Mouse (Mus musculus): ENCODE measurements around the gene Slc22a3. TPM values are rescaled to one million over a fixed set of nuclear protein-coding genes. Genes with fewer than 3 reads are reported as not detected.

Slc22a3 gene
- polyA plus RNA-seq, 1 experiment, result not detected

- TF ChIP-seq CTCF (IDR thresholded peaks at IDR 0.05; ENCODE audit: borderline replicate concordance, insufficient read depth, low read length) (no peak), POLR2A (IDR thresholded peaks at IDR 0.05; ENCODE audit: low read depth, low read length) (no peak)
Measured at GRCm38 (mm10) chr17:12385049-12385794, 122.3 kb downstream of the Slc22a3 start.

GRCm38 (mm10) chr17:12382531-12382930 is 125.0 kb downstream of the Slc22a3 start:
- TF ChIP-seq CTCF (IDR thresholded peaks at IDR 0.05; ENCODE audit: borderline replicate concordance, insufficient read depth, low read length), result no peak
- TF ChIP-seq POLR2A (IDR thresholded peaks at IDR 0.05; ENCODE audit: low read depth, low read length), result no peak
- H3K27ac ChIP-seq (ENCODE audit: insufficient read depth, low read length), result no peak overlapping the region
- no peak overlapping the region for H3K4me3 ChIP-seq (ENCODE audit: insufficient read depth, low read length)
- H3K4me1 ChIP-seq (ENCODE audit: control insufficient read depth, insufficient read depth, low read length), result no peaks in the 10 kb centered on the region

More at GRCm38 (mm10) chr17:12385049-12385794, 122.3 kb downstream of the Slc22a3 start:
- Histone ChIP-seq H3K4me1 (ENCODE audit: control insufficient read depth, insufficient read depth, low read length) (no peaks in the 10 kb centered on the region), H3K27ac (ENCODE audit: insufficient read depth, low read length) (no peak overlapping the region), H3K4me3 (ENCODE audit: insufficient read depth, low read length) (no peak overlapping the region)

GRCm38 (mm10) chr17:12381579-12381978 is 125.9 kb downstream of the Slc22a3 start:
- TF ChIP-seq CTCF (IDR thresholded peaks at IDR 0.05; ENCODE audit: borderline replicate concordance, insufficient read depth, low read length) (no peak), POLR2A (IDR thresholded peaks at IDR 0.05; ENCODE audit: low read depth, low read length) (no peak)
- no peak overlapping the region for H3K27ac ChIP-seq (ENCODE audit: insufficient read depth, low read length)
- no peaks in the 10 kb centered on the region for H3K4me1 ChIP-seq (ENCODE audit: control insufficient read depth, insufficient read depth, low read length)
- no peak overlapping the region for H3K4me3 ChIP-seq (ENCODE audit: insufficient read depth, low read length)

- Histone ChIP-seq H3K4me3 (ENCODE audit: insufficient read depth, low read length) (no peak overlapping the region), H3K27ac (ENCODE audit: insufficient read depth, low read length) (no peak overlapping the region), H3K4me1 (ENCODE audit: control insufficient read depth, insufficient read depth, low read length) (no peaks in the 10 kb centered on the region)
- TF ChIP-seq CTCF (IDR thresholded peaks at IDR 0.05; ENCODE audit: borderline replicate concordance, insufficient read depth, low read length), result no peak
- TF ChIP-seq POLR2A (IDR thresholded peaks at IDR 0.05; ENCODE audit: low read depth, low read length), result no peak
Measured at GRCm38 (mm10) chr17:12380287-12380686, 127.2 kb downstream of the Slc22a3 start.

GRCm38 (mm10) chr17:12377981-12378705 is 129.4 kb downstream of the Slc22a3 start, which contains the start of gene Plg:
Plg (plus strand) TSS chr17:12378608.
- no peak for TF ChIP-seq CTCF (IDR thresholded peaks at IDR 0.05; ENCODE audit: borderline replicate concordance, insufficient read depth, low read length)
- TF ChIP-seq POLR2A (IDR thresholded peaks at IDR 0.05; ENCODE audit: low read depth, low read length), result no peak
- H3K4me1 ChIP-seq (ENCODE audit: control insufficient read depth, insufficient read depth, low read length), result no peaks in the 10 kb centered on the region
- no peak within 1 kb of the TSS for H3K27ac ChIP-seq (ENCODE audit: insufficient read depth, low read length)
- H3K4me3 ChIP-seq (ENCODE audit: insufficient read depth, low read length), result no peak within 1 kb of the TSS

- no peak for TF ChIP-seq CTCF (IDR thresholded peaks at IDR 0.05; ENCODE audit: borderline replicate concordance, insufficient read depth, low read length)
Measured at GRCm38 (mm10) chr17:12373601-12374144, 133.8 kb downstream of the Slc22a3 start.

GRCm38 (mm10) chr17:12372021-12372420 is 135.5 kb downstream of the Slc22a3 start:
- Histone ChIP-seq H3K27ac (ENCODE audit: insufficient read depth, low read length) (no peak overlapping the region), H3K4me3 (ENCODE audit: insufficient read depth, low read length) (no peak overlapping the region), H3K4me1 (ENCODE audit: control insufficient read depth, insufficient read depth, low read length) (no peaks in the 10 kb centered on the region)
- TF ChIP-seq CTCF (IDR thresholded peaks at IDR 0.05; ENCODE audit: borderline replicate concordance, insufficient read depth, low read length), result peak; percentile 86; the same call in 1 of the 2 replicates
- TF ChIP-seq POLR2A (IDR thresholded peaks at IDR 0.05; ENCODE audit: low read depth, low read length), result no peak

More at GRCm38 (mm10) chr17:12373601-12374144, 133.8 kb downstream of the Slc22a3 start:
- no peak overlapping the region for H3K27ac ChIP-seq (ENCODE audit: insufficient read depth, low read length)
- no peak overlapping the region for H3K4me3 ChIP-seq (ENCODE audit: insufficient read depth, low read length)
- H3K4me1 ChIP-seq (ENCODE audit: control insufficient read depth, insufficient read depth, low read length), result no peaks in the 10 kb centered on the region

- Histone ChIP-seq H3K4me1 (ENCODE audit: control insufficient read depth, insufficient read depth, low read length) (no peaks in the 10 kb centered on the region), H3K27ac (ENCODE audit: insufficient read depth, low read length) (no peak overlapping the region), H3K4me3 (ENCODE audit: insufficient read depth, low read length) (no peak overlapping the region)
- TF ChIP-seq POLR2A (IDR thresholded peaks at IDR 0.05; ENCODE audit: low read depth, low read length) (no peak), CTCF (IDR thresholded peaks at IDR 0.05; ENCODE audit: borderline replicate concordance, insufficient read depth, low read length) (no peak)
Measured at GRCm38 (mm10) chr17:12371310-12371925, 136.1 kb downstream of the Slc22a3 start.

- H3K27ac ChIP-seq (ENCODE audit: insufficient read depth, low read length), result no peak overlapping the region
- H3K4me1 ChIP-seq (ENCODE audit: control insufficient read depth, insufficient read depth, low read length), result no peaks in the 10 kb centered on the region
- no peak overlapping the region for H3K4me3 ChIP-seq (ENCODE audit: insufficient read depth, low read length)
- TF ChIP-seq POLR2A (IDR thresholded peaks at IDR 0.05; ENCODE audit: low read depth, low read length) (no peak), CTCF (IDR thresholded peaks at IDR 0.05; ENCODE audit: borderline replicate concordance, insufficient read depth, low read length) (no peak)
Measured at GRCm38 (mm10) chr17:12370289-12370688, 137.2 kb downstream of the Slc22a3 start.
